Mouse (Mus musculus) spleen, adult 2 months (tissue): ENCODE results near the gene Rgs16.

ENCODE experiments used
- CTCF ChIP-seq: fragments of 200-500 bp; IDR thresholded peaks from 2 replicates; pipeline ENCODE4 v1.5.1; 2011; ENCODE audit warnings: mild to moderate bottlenecking, inconsistent platforms; ENCODE audit not compliant: insufficient read depth, insufficient read length, insufficient replicate concordance; ENCODE audit errors: extremely low read depth
- POLR2A ChIP-seq: fragments of 200-500 bp; IDR thresholded peaks from 2 replicates; pipeline ENCODE4 v1.6.1; 2011; ENCODE audit warnings: low read depth, low read length, inconsistent platforms

- TF ChIP-seq CTCF = no peak
- no peak for TF ChIP-seq POLR2A
Observed at GRCm38 (mm10) chr1:153739437-153740015, 623 bp upstream of the Rgs16 start.
